Mouse (Mus musculus): ENCODE results near the gene Lcp1. TPM values are rescaled to one million over a fixed set of nuclear protein-coding genes. Genes with fewer than 3 reads are reported as not detected.

Lcp1 gene
- 18.4 and 18.9 TPM in 2 replicates for polyA plus RNA-seq (2015; fragmentation: Nextera tagmentation; extraction: Ambion mirVana)

DNA sequence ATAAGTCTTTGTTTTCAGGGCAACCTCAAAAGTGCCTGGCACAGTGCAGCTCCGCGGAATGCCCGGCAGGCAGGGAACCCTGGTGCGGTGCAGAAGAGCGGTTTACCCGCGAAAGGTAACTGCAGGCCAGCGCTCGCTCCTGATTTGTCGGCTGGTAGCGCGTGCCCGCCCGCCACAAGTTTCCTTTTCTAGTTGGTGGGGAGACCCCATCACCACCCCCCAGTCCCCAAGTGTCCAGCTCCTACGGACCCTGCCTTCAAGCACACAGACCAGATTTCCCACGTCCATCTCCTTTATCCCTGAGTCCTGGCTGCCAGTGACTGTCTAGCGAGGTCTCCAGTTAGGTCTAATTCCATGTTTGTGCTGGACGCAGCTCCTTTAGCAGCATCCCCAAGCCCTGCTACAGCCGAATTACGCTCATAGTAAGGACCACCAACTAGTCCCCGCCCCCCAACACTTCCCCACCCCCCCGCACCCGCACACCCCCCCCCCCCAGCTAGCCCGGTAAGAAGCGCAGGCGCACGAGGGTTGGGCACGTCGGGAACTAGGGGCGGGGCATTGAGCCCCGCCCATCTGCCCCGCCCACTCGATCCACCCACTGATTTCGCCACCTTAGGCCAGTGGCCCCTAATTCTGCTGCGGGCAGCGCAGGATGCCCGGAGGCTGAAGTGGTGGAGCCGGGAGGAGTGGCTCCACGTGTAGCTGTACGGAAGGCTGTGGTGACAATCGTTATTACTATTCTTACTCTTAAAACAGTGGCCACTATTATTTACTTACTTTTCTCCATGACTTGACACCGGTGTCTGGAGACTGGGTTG lies at the start of gene Lcp1, which contains the start of gene Lrrc63:
Lcp1 (plus strand) TSS at position 601 of the 818 bp plus-strand sequence.
Lrrc63 (minus strand) TSS at position 381 of the 818 bp plus-strand sequence.

DNA sequence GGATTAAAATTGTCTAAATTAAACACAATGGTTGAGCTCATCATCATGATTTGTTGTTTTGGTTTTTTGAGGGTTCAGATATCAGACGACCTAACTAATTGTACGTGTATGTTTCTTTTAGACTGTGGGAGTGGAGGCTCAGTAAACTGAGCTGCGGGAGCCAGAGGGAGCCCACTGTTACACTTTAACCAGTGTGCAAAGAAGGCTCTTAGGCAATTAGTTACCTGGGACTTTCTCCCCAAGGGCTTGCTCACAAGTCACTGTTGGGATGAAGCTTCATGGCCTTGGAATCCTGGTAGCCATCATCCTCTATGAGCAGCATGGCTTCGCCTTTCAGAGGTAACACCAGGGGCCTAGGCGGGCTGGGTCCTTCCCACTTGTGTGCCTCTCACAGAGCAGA lies 111.2 kb downstream of the Lcp1 start, which contains the start of gene Cpb2:
Cpb2 (plus strand) TSS at position 201 of the 400 bp plus-strand sequence.

Small RNAs within 50 kb of the gene (microRNA-seq; reads per million reads assigned to microRNA genes)
- not detected for gene Gm44482 (ENCODE audit: borderline replicate concordance, insufficient number of aligned reads)

Other genes starting within 250 kb of the Lcp1 start
- gene Lrch1, start 183.2 kb upstream of the Lcp1 start, polyA plus RNA-seq (2015; fragmentation: Nextera tagmentation; extraction: Ambion mirVana): 6.9 and 9.7 TPM in 2 replicates
- gene Rubcnl, start 115.1 kb upstream of the Lcp1 start, polyA plus RNA-seq (2015; fragmentation: Nextera tagmentation; extraction: Ambion mirVana): 0.11 and 0.81 TPM in 2 replicates
- gene Lrrc63, start 220 bp upstream of the Lcp1 start, polyA plus RNA-seq (2015; fragmentation: Nextera tagmentation; extraction: Ambion mirVana): not detected in 2 replicates
- 9.9 and 12.2 TPM in 2 replicates for gene Cpb2, start 111.2 kb downstream of the Lcp1 start, polyA plus RNA-seq (2015; fragmentation: Nextera tagmentation; extraction: Ambion mirVana)
- gene Zc3h13, start 153.3 kb downstream of the Lcp1 start, polyA plus RNA-seq (2015; fragmentation: Nextera tagmentation; extraction: Ambion mirVana): 16.7 and 20.6 TPM in 2 replicates

All from adrenal gland, postnatal 0 days (tissue).